Mouse (Mus musculus) right cerebral cortex, postnatal 10 days (tissue): ENCODE measurements around the gene Mdga1.

ENCODE experiments used
- DNase-seq, 2 experiments: peaks; one replicate each; pipeline ENCODE4 v3.0.0; 2021; ENCODE audit warnings: low spot score in 2 of 2

The Mdga1 gene

DNA sequence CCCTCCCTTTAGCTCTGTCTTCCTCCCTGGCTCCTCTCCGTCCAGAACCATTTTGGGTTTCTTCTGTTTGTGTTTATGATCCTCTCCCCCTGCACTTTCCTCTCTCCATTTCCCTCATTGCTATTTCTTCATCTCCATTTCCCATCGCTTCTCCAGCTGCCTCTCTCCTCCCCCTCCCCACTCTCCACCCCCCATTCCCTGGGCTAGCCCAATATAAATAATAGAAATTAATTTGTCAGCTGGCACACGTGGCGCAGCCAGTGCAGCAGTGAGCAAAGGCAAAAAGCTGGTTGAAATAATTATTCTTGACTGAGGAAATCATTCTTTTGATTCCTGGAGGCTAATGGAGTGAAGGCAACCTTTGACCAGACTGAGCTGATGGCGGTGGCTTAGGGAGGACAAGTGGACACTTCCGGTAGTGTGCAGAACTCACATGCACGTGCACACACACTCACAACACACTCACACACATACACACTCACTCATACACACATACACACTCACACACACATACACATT lies at the start of gene Mdga1:
Mdga1 (minus strand) TSS at position 51 of the 519 bp plus-strand sequence.
- no peak for DNase-seq

DNA sequence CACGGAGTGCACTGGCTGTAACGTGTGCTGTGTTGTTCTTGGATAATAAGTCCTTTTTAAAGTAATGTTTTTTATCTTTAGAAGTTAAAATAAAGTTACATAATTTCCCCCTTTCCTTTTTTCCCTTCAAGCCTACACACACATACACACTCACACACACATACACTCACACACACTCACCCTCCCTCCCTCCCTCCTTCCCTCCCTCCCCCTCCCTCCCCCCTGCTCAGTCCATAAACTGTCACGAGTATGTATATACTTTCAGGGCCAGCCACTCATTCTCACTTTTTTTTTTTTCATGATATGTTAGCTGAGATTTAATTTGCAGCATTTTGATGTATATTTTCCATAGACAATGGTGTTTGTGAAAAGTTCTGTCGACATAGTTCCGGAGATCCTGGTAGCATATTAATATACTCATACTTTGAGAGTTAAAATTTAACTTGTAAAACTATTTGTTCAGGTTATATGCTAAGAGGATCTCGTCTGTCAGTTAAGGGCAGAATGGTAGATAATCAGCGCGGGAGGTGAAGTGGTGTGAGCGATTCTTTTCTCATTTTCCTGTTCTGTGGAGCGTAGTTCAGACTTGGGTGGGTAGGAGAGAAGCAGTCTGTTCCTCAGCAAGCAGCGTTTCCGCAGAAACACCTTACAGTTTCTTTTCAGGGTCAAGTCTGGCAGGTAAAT lies 49.2 kb upstream of the Mdga1 start:
- no peak for DNase-seq

DNA sequence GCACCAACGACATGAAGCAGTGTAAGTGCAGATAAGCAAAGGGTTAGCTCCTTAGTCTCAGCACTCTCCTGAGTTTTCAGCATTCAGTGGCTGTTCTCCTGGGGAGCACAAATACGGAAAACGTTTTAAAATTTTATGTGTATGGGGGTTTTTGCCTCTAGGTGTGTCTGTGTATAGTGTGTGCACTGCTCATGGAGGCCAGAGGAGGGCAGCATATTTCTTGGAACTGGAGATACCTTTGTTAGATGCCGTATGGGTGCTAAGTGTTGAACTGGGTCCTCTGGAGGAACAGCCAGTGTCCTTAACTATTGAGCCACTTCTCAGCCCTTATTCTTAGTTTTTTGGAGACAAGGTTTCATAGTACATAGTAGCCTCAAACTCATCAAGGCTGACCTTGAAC lies 44.8 kb upstream of the Mdga1 start:
- no peak for DNase-seq

DNA sequence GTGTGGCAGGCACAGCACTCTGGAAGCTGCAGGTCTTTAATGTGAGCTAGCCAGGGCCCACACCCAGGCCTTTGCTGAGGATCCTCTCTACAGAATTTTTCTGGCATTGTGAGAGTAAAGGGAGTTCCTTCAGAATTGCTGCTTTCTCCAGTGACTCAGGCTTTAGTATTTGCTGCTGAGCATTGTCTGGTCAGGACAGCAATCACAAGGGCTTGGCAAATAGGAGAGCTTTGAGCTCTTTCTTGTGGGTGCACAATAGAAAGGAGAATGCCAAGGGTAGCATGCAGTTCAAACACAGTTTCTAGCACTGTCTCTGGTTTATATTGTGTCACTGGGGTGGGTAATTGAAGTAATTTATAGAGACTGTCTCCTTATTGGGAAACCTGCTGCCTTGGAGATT lies 38.5 kb upstream of the Mdga1 start:
- DNase-seq = no peak

DNA sequence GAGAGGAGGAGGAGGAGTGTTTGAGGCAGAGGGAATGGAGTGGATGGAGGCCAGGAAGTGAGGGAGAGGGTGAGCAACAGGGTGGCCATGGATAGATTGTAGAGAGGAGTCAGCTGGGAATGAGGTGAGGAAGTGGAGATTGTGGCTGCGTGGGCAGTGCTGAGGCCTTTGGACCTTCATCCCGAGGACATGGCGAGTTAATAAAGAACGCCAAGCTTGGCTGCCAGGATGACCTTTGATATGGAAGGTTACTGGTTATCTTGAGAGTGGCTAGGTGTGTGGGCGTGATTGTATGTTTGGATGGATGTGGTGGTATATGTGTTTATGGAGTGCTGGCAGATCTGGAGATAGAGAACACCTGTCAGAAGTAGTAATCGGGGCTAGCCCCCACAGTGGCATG lies 38.0 kb upstream of the Mdga1 start:
- no peak for DNase-seq

DNA sequence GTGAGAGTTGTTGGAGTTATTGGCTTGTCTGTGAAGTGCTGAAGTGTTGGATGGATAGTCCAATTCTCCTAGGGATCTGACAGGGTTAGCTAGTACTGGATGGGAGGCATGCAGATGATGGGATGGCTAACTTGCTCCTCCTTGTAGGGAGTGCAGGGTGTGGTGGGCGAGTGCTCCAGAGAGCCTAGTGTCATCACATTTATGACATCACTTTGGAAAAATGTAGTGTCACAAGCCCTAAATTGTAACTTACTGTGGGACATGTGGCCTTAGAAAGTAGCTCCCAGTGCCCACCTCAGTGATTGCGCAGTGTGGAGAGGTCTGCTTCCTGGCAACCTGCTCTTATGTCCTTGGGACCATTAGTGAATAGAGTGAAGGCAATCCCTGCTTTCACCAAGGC lies 37.0 kb upstream of the Mdga1 start:
- DNase-seq = no peak

DNA sequence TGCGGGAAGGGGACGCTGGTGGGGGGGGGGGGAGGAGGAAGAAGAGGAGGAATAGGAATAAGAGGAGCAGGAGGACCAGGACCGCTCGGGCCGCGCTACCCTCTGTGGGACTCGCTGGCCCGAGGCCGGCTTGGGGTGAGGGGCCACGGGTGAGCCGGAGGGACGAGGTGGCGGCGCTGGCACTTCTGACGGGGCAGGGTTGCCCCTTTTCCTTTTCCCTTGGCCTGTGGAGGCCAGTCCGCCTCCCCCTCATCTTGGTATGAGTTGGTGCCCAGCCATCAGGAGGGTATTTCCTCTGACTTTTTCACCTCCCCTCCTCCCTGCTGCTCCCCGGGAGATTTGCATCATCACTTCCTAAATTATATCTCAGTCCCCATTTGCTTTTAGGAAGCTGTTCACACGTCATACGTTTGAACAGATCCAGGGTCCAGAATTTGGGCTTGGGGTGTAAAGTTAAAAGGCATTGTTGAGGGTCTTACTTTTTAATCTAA lies 35.6 kb upstream of the Mdga1 start:
- peak; percentile 46 to 50 for DNase-seq

DNA sequence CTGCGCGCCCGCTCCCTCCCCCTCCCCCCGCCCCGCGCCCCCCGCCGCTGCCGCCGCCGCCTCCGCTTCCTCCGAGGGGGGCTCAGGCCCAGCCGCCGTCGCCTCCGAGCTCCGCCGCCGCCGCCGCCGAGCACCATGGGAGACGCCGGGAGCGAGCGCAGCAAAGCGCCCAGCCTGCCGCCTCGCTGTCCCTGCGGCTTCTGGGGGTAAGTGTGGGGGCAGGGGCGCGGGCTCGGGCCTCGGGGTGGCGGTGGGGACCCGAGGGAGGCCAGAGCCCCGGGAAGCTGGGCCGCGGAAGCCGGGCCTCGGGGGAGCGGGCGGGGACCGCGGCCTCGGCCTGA lies 35.2 kb upstream of the Mdga1 start:
- no peak for DNase-seq

DNA sequence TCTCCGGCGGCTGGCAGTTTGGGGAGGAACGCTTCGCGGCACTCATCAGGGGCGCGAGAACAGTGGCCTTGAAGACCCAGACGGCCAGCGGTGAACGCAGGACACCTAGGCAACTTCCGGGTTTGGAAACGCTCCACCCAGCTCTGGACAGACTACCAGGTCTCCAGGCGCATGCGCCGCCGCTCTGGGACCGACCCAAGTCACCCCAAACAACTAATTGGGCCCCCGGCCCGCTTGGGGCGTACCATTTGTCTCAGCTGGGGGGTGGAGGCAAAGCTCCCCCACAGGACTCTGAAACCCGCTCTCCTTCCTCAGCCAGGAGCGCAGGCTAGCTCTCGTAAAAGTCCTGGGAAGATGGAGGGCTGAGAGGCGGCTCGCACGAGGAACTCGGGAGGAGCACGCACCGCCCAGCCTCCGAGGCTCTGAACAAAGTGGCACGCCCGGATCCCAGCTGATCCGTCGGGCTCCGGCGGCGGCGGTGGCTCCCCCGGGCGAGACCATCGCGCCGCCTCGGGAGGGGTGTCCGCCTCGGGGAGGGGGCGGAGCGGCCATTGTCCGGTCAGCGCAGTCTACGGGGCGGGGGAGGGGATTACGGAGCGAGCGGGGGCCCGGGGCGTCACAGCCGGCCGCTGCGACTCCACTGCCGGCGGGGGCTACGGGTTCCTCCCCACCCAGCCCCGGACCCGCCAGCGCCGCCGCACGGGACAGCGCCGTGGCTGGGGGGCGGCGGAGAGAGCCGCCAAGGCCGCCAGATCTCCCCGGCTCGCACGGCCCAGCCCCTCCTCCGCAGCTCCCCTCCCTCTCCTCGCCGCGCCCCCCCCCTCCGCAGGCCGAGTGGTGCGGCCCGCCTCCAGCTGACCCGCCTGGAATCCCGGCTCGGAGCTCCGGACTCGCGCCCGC lies 34.6 kb upstream of the Mdga1 start, which contains the start of gene Zfand3:
Zfand3 (plus strand) TSS at position 531 of the 900 bp plus-strand sequence.
- peak; percentile 94 to 95 for DNase-seq

DNA sequence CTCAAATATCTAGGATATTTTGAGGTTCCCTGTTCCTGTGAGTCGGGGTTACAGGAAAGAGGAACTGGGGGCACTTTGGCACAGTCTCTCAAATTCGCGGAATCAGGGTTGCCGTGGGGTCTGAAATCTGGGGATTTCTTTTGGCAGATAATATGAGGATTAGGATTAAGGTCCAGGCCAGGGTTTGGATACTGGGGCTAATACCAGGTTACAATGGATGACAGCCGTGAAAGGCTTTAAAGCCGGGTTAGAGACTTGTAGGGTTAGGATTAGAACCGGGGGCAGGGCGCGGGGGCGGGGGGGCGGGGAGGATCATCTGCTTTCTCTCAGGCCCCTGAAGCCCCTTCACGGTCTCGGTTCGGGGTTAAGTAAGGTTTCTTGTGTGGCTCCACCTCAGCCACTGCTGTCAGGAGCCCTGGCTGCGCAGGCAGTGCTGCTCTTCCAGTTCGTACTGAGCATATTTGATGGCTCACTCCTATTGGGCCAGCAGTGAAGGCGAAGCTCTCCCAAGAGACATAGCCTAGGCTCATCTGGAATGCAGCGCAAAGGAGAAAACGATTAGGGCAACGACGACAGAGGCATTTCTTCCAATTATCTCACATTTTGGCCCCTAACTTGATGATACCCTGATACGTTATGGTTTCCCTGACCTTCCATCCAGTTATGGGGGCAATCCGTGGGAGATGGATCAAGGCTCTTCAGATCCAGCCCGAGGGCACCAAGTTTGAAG lies 28.8 kb upstream of the Mdga1 start:
- DNase-seq = no peak

DNA sequence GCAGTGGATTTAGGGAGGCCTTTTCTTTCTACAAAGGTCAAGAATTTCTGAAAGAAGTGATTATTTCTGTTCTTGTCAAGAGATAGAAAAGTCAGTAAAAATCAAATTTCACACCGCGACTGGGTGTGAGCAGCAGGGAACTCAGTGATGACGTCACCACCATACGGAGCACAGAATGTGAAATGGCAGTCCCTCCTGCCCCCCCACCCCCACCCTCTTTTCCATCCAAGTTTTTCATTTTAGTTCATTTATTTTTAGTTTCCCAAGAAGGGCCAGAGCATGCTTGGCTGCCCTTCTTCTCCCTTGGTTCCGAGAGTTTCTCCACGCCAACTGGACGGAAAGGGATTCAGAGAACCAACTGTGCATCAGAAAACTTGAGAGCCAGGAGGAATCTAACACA lies 27.8 kb upstream of the Mdga1 start:
- peak in 1 of 2 experiments; percentile 47 for DNase-seq

DNA sequence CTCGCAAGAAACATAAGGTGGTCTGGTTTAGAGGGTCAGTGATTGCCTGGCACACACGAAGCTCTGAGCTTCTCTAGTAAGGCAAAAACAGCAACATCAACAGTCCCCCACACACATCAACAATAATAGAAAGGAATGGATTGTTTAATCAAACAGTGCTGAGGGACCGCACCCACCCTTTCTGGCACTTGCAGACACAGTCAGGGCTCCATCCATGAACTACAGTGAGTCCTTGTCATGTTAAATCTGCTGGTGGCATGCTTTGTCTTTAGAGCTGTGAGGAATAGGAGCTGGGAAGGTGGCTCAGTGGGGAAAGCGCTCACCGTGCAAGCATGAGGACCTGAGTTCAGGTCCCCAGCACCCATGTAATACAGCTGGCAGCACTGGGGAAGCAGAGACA lies 26.1 kb upstream of the Mdga1 start:
- DNase-seq = no peak

DNA sequence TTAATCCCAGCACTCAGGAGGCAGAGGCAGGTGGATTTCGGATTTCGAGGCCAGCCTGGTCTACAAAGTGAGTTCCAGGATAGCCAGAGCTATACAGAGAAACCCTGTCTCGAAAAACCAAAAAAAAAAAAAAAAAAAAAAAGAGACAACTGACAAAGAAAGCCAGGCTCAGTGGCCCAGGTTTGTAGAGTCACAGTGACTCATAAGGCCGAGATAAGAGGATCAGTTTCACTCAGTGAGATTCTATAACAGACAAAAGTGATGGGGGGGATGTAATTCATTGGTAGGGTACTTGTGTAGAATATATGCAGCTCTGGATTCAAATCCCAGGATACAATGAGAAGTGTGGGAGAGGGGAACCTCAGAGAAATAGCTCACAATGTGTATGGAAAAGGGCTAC lies 24.6 kb upstream of the Mdga1 start:
- no peak for DNase-seq

DNA sequence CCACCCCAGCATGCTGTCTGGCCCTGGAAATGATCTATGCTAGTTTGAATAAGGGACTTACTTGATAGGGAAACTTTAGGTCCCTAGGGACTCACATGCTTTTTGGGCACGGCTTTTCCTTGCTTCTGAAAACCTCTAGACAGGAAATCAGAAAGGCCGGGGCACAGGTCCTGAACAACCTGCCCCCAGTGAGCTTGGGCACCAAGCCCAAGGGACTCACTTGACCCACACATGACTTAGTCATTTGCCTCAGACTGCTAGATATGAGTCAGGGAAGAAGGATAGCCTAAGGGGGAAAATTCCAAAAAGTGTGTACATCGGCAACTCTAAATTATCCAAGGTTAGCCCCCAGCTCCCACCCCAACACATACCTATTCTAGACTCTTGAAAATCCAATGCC lies 24.1 kb upstream of the Mdga1 start:
- no peak for DNase-seq

DNA sequence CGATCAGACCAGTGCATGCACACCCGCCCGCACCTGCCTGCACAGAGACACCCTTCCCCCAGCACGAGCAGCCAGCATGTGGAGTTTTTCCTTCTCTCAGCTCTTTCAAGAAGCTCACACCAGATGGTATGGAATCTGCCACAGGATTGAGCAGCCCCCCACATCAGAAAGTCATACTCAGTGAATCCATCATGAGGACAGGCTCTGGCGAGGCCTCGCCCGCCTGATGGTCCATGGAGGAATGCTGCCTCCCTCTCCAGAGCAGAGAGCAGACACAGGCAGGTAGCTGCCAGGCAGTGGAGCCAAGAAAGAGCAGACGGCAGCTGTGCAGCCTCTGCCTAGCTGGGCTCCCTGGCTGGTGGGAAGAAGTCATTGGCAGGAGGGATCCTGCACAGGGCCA lies 23.6 kb upstream of the Mdga1 start:
- peak; percentile 76 to 89 for DNase-seq

DNA sequence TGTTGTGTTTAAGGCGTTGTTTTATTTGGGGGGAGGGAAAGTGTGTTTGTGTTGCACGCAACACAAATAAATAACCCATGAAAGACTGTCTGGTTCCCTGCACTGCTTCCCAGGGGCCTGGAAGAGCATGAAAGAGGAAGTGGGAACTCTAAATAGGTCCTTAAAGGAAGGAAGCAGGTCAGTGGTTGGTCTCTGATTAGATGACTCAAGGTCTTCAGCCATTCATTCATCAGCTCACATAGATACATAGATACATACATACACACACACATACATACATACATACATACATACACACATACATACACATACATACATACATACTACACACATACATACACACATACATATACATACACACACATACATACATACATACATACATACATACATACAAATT lies 21.0 kb upstream of the Mdga1 start:
- DNase-seq = no peak

DNA sequence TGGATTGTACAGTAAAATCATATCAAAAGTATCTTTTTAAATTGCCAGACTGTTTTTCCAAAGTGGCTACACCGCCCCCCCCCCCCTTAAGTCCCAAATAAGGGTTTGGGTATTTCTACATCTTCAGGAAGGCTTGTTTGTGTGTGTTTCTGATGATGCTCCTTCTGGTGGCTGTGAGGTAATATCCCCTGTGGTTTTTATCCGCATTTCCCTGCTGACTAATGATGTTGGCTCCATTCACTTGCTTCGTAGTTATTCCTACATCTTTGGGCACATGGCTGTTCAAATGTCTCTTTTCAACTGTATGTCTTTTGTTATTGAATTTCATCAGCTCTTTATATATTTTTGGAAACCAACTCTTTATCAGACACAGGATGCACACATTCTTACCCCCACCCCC lies 20.2 kb upstream of the Mdga1 start:
- no peak for DNase-seq

DNA sequence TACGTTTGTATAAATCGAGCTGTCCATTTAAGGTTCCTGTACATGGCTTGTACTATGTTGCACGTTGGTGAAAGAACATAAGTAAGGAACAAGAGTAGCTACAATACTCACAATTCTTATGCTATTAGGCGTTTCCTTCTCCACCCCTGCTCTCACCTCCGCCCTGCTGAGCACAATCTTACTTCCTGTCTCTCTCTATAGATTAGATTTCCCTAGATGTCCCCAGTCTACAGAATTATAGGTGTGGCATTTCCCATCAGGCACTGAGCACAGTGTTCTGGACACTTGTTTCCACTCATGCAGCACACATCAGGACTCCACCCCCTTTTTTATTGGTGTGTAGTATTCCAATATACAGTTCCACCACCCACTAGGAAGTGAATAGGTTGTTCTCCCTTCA lies 19.8 kb upstream of the Mdga1 start:
- no peak for DNase-seq

DNA sequence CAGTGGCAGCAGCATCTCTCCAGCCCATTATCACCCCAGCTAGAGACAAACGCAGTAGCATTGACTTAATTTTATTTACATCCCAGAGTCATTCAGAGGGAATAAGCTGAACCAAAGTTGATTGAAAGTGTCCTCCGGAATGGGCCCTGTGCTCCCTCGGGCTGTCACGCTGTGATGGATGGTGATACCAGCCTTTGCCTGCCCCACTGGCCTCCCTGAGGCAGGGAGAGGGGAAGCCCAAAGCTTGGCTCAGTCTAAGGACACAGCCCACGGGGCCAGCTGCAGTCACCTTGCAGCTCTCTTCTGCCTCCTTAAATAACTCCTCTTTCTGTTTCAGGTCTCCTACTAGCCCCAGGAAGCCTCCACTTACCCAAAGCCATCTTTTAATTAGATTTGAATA lies 18.3 kb upstream of the Mdga1 start:
- DNase-seq = no peak

DNA sequence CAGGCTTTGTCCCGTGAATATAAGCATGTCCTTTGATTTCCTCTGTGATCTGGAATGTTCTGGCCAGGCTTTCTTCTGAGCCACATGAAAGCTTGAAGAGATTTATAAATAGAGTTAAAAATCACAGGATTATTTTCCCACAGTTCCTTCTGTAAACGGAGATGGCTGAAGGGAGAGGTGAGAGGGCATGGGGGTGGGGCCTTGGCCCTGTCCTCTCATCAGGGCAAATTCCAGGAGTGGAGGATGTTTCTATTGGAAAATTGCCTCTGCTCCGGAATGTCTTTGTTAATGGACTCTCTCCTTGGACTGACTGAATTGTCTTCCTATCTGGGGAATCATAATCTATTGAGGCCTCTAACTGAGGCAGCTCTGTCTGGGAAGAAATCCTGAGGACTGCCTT lies 15.6 kb upstream of the Mdga1 start:
- no peak for DNase-seq

DNA sequence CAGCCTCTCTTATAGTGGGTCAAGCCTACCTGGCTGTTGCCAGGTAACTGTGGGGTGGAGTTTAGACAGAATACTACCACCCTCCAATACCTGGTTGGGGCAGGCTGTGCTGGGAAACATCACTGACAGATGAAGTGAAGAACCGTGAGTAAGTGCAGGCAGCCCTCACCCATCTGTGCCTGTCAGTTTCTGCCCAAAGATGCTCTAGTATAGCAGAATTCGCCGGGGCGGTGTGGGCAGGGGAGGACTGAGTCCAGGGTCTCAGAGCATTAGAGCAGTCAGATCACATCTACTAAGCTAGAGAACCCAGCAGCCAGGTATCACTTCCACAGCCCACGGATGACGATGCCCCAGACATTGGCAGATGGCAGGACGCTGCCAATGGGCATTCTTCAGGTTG lies 15.0 kb upstream of the Mdga1 start:
- no peak for DNase-seq

DNA sequence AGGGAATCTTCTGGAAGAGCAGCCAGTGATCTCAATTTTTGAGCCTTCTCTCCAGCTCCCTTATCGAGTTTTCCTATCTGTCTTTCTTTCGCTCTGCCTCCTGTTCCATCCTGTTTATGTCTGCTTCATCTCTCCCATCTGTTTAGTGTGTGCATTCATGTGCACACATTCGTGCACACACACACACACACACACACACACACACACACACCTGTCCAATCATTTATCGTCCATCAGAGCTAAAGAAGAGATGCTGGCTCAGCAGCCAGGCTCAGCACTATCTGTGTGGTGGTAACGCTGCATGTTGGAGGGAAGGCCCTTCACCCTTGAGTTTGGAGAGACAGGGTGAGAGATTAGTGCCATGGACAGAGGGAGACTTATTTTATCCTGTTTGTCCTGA lies 13.3 kb upstream of the Mdga1 start:
- no peak for DNase-seq
